Mouse (Mus musculus): Measurements from ENCODE around the gene Ankrd1.
A peak's percentile ranks its signal among the peaks of the same experiment; 100 is the strongest.

Ankrd1 gene

DNA sequence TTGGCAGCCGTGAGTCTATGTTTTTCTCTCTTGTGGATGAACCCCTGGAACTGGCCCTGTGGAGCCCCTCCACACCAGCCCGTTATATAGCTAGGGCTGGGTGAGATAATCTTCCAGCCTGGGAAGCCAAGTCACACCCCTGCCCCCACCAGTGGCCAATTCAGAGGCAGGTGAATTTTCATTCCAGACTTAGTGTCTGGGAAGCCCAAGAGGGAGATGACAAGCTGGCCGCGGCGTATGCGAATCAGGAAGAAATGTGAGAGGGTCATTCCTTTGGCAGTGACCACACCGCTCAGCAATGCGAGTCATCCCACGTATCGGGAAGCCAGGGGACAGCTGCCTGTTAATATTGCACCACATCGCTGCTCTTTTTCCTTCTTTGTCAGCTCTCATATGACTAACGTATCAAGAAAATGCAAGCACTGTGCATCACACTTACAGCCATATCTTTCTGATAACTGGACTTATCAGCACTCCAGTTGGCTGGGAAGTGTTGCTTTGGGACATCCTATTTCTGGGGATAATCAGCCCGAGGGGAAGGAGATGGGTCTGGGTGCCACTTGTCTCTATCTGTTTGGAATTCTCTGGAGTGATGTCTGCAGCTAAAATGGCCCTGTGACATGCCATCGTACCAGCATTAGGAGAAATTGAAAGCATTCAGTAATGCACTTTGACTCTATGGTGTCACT lies at the start of gene Ankrd1:
Gene Ankrd1 (minus strand): TSS at position 317 of the 689 bp plus-strand sequence.
- DNase-seq: no peak

DNA sequence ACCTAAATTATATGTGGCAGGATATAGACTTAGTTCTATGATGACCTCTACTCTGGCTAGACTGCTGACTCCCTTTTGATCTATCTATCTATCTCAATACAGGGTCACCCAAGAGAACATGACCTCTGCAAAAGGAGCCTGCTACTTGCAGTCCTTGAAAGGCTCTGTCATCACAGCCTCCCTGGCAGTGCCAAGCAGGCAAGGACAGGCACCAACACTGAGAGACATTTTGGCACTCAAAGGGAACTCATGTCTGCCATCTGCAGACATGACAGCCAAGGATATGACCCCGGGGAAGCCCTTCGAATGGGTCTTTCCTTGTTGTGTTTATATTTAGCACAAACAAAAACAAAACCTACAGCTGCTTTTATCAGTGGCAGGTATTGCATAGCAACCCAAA lies 49.2 kb upstream of the Ankrd1 start:
- no peak for DNase-seq

DNA sequence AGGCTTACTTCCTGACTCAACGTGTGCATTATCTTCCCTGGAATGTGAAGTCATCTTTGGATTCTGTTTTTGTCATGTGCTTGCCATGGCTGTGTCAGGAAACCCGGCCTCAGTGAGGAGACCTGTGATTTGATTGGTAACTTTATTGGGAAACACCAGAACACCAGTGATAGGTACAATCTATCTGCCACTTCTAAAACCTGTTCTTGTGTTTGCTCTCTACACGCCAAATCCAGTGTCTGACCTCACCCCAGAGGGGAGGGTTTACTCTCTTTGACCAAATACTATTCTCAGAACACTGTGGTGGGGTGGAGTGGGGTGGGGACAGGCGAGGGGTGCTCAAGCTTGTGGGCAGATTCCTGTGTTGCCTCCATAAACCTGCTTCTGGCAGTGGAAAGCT lies 48.2 kb upstream of the Ankrd1 start:
- no peak for DNase-seq

GRCm38 (mm10) chr19:36167291-36167896 lies 47.5 kb upstream of the Ankrd1 start:
- no peak for DNase-seq

DNA sequence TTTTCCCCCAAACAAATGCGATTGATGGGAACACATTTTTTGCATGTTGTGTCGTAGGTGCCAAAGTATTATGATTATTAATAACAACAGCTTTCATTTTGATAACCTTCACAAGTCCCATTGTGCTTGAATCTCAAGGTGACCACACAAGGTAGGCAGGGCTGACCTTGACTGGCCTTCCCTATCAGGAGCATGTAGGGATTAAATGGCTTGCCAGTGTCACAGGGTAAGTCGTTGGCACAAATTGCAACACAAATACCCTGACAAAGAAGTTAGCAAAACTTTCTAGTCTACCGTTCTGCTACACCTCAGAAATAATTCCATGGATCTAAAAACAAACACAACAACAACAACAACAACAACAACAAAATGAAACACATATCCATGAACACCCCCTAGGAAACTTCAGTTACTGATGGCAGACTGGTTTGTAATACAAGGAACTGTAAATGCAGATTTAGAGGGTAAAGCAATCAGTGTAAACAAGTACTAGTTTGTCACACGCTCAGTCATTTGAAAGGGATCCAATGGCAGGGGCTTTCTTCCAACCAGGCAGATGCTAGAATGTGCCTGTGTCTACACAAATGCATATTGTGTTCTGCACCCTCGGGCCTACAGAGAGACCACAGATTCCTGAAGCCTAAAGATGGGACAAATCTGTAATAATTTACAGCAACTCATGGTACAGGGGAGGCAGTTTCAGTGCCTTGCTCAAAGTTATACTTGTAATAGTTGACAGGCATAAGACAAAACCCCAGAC lies 46.7 kb upstream of the Ankrd1 start:
- no peak for DNase-seq

- DNase-seq: no peak
Measured at GRCm38 (mm10) chr19:36165351-36165750, 45.5 kb upstream of the Ankrd1 start.

DNA sequence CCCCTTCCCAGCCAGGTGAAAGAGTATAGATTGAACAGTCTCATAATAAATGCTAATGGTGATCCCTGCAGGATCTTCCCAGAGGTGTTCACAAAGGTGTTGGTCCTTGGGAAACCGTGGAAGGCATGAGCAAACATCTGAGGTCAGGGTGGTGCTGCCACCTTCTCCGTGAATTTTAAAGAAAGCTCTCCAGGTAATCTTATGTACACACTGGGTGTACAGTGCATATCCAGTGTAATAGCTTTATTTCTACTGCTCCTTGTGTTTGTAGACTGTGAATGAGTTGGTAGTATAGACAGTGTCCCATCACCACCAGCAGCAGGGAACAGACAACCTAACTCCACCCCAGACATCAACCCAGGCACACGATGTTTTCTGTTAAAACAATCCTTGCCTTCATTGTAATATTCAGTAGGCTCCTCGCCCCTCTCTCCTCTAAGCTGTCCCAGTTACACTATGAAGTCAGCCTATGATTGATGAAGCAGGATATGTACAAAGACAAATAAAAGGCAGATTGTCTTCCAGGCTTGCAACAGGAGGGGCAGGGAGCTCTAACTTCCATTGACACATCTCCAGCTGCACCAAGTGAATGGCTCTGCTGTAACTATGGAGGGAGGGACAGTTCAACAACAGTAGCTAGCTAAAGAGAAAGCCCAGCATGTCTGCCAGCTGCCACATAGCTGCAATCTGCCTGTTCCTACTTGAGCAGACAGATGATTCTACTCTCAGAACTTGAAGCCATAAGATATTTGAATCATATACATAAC lies 30.5 kb upstream of the Ankrd1 start:
- peak; percentile 2 for DNase-seq

- no peak for DNase-seq
Measured at GRCm38 (mm10) chr19:36148578-36148977, 28.7 kb upstream of the Ankrd1 start.

GRCm38 (mm10) chr19:36143571-36143970 lies 23.7 kb upstream of the Ankrd1 start:
- no peak for DNase-seq

GRCm38 (mm10) chr19:36133731-36134130 lies 13.8 kb upstream of the Ankrd1 start:
- no peak for DNase-seq

- DNase-seq: no peak
Measured at GRCm38 (mm10) chr19:36133064-36133463, 13.2 kb upstream of the Ankrd1 start.

GRCm38 (mm10) chr19:36131990-36132389 lies 12.1 kb upstream of the Ankrd1 start:
- DNase-seq: no peak

DNA sequence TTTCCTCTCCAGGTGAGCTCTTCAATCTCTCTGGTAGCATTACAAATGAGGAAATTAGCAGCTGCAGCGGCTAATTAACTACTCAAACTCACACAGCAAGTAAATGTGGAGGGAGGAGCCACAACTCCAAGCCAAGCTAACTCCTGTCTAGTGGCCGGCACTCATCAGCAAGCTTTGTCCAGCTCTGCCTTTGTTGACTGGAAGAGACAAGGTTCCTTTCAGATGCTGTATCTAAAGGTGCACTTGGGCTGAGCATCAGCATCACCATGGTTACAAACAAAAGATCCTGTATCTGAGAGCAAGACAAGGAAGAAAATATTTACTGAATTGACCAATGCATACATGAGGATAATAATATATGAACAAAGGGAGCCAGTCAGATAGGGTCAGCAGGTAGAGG lies 10.3 kb upstream of the Ankrd1 start:
- DNase-seq: no peak

DNA sequence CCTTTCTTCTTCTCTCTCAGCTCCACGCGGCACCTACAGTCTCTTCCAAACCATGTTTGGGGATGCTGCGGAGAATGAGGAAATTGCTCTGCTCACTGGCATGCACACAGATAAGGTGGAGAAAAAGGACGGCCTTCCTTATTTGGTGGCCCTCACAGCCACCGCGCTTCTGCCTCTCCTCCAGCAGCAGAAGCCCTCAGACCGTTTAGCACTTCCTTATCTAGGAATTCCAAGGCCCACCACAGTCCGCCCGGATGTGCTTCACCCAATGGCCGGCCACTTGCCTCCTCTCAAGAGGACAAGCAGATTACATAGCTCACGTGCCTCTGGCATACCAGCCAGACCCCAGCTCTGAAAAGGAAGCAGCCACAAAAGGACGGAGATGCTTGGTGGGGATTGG lies 9.7 kb upstream of the Ankrd1 start:
- no peak for DNase-seq

GRCm38 (mm10) chr19:36129213-36129612 lies 9.3 kb upstream of the Ankrd1 start:
- DNase-seq: no peak

DNA sequence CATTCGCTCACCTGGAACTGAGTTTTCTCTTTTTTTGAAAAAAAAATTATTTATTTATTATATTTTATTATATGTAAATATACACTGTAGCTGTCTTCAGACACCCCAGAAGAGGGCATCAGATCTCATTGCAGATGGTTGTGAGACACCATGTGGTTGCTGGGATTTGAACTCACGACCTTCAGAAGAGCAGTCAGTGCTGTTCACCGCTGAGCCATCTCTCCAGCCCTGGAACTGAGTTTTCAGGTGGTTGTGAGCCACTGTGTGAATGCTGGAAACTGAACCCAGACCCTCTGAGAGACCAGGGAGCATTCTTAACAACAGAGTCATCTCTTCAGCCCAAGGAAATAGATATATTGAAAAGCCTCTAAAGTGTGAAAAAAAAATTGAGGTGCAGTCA lies 8.5 kb upstream of the Ankrd1 start:
- no peak for DNase-seq

GRCm38 (mm10) chr19:36124203-36124602 lies 4.3 kb upstream of the Ankrd1 start:
- DNase-seq: no peak

DNA sequence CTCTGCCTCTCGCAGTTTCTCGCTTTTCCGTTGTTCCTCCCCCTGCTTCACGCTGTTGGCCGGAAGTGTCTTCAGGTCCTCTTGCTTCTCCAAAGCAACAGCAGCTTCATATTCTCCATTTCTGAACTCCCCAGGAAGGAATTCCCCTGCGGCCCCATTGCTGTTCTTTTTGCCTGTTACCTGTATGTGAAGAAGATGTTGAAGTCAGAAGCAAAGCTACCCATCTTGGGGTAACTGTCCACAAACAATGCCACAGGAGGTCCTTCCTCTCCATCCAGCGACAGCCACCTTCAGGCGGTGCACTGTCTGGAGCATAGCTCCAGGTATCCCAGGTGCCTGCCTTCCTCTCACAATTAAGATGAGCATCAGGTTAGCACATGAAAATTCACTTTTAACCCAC lies 680 bp downstream of the Ankrd1 start:
- no peak for DNase-seq

DNA sequence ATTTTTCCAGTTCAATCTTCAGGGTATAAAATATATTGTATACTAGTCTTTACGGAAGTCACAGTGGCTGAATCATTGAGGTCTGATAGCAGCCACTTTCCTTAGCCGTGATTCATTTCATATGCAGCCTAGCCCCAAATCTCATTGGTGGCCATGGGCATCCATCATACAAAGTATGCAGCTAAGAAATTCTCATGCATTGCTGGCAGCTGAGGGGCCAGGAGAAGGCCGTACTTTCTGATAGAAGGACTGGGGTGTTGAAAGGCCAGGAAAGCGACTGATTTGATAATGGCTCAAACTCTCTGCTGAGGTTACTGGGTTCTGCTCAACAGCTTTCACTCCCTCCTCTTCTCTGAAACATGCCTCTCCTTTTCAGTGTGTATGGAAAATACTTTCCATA lies 3.7 kb downstream of the Ankrd1 start:
- no peak for DNase-seq

DNA sequence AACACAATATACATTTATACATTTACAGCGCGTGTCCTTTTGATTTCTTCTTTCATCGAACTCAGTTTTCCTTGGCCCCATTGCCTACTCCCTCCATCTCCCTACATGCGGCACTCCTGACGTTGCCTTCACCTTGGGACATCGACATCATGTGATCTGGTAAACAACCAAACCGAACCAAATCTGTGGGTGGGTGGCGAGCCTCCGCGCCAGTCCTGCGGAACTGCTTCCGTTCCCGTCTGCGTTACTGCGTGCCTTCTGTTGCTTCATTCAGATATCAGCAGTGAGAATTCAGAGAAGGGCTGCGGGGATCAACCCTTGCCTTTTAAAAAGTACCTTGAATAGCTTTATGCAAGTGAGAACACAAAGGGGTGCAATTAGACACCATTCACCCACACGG lies 7.9 kb downstream of the Ankrd1 start:
- no peak for DNase-seq

DNA sequence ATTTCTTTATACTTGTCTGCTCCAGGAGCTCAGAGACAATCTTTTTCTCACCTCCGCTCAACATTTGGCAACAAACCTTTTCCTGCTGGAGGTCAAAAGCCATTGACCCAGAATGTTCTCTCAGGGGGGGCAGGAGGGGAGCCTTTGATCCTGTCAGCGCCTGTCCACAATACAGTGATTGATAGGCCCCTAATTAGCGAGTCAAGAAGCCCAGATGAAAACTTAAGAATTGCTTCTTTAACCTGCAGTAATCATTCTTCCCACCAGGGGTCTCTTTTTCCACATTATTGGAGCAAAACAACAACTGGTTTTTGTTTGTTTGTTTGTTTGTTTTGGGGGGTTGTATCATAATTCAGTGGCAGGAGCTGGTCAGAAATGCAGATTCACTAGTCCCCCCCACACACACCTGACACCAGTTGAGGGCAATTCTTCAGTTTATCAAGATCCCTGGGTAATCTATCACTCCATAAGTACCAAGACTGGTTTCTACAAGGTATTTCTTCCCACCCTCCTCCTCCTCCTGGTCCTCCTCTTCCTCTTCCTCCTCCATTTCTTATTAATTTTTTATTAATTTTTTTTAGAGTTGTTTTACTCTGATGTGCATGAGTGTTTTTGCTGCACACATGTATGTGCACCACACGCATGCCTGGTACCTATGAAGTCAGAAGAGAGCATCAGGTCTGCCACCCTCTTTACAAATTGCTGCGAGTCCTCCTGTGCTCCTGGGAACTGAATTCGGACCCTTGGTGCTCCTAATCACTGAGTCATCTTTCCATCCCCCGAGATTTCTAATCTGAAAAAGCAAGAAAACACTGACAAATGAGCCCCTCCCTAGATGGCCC lies 8.6 kb downstream of the Ankrd1 start:
- DNase-seq: peak; percentile 34

- no peak for DNase-seq
Measured at GRCm38 (mm10) chr19:36110465-36110864, 9.4 kb downstream of the Ankrd1 start.

All from cerebellum, adult 9-10 months (tissue).